Mouse (Mus musculus) heart, adult 2 months (tissue): ENCODE measurements around the gene Gpr171. TPM values are rescaled to one million over a fixed set of nuclear protein-coding genes. Genes with fewer than 3 reads are reported as not detected.
"Not testable (repeated sequence)": the region's sequence is repeated elsewhere in the genome, so short reads cannot be mapped to it uniquely, and the experiment has no call there.

Experiments used
- DNase-seq, 2 experiments: peaks; one replicate each; pipeline ENCODE4 v3.0.0; 2021
- H3K27ac ChIP-seq: fragments of 200-600 bp; 2 replicates; pipeline ENCODE4 v1.8.1; 2022
- H3K27me3 ChIP-seq: fragments of 200-500 bp; 2 replicates; pipeline ENCODE4 v1.6.1; 2012; ENCODE audit warnings: mild to moderate bottlenecking, low read length, inconsistent platforms, mixed read lengths; ENCODE audit not compliant: control insufficient read depth, insufficient read depth
- H3K36me3 ChIP-seq: fragments of 200-500 bp; 2 replicates; pipeline ENCODE4 v1.6.1; 2012; ENCODE audit warnings: low read length, inconsistent platforms; ENCODE audit not compliant: control insufficient read depth, insufficient read depth
- H3K4me1 ChIP-seq: fragments of 200-500 bp; 2 replicates; pipeline ENCODE4 v1.6.1; 2011; ENCODE audit warnings: low read length; ENCODE audit not compliant: control insufficient read depth, insufficient read depth
- H3K4me3 ChIP-seq: fragments of 200-600 bp; 2 replicates; pipeline ENCODE4 v1.8.1; 2022
- H3K79me2 ChIP-seq: fragments of 200-500 bp; replicated peaks from 2 replicates; pipeline ENCODE4 v1.6.1; 2012; ENCODE audit warnings: mild to moderate bottlenecking, inconsistent platforms, low read length, moderate library complexity, mixed read lengths; ENCODE audit not compliant: control insufficient read depth, insufficient read depth
- H3K9ac ChIP-seq: fragments of 200-500 bp; 2 replicates; pipeline ENCODE4 v1.6.1; 2012; ENCODE audit warnings: low read depth, mild to moderate bottlenecking, control low read depth, inconsistent platforms, low read length, mixed read lengths
- CTCF ChIP-seq: fragments of 200-600 bp; IDR thresholded peaks from 2 replicates; pipeline ENCODE4 v1.8.1; 2022; ENCODE audit warnings: antibody characterized with exemption, mild to moderate bottlenecking, moderate library complexity
- EP300 ChIP-seq: fragments of 200-500 bp; IDR thresholded peaks from 2 replicates; pipeline ENCODE4 v1.6.1; 2011; ENCODE audit warnings: low read depth, low read length, control low read depth; ENCODE audit not compliant: insufficient read depth
- POLR2A ChIP-seq: fragments of 200-500 bp; IDR thresholded peaks from 2 replicates; pipeline ENCODE4 v1.6.1; 2011; ENCODE audit warnings: mild to moderate bottlenecking, low read depth, low read length, control low read depth; ENCODE audit not compliant: insufficient read depth
- WGBS: fragments of 180-500 bp; shearing (Covaris S2); methylation state at CpG from one replicate; pipeline ENCODE4 v1.1.7; 2018; 5-methylcytosine and 5-hydroxymethylcytosine counted together
- intact Hi-C: fragments of 180-260 bp; cut with DNase I; formaldehyde crosslinking; loops from one replicate; pipeline ENCODE4 v1.15.1; 2025
- polyA plus RNA-seq: library from polyadenylated mRNA; depleted of rRNA; stranded (reverse); fragments of >200 nt; gene quantifications from 2 replicates; pipeline ENCODE4 v1.2.3, GENCODE M21; 2012
- total RNA-seq, 2 experiments: library from RNA; stranded (reverse); gene quantifications; 2 replicates each; pipeline ENCODE4 v1.2.3; 2021

Gpr171 gene
- total and polyA plus RNA-seq, 3 experiments: 0.23 to 0.31 (median 0.30) TPM

DNA sequence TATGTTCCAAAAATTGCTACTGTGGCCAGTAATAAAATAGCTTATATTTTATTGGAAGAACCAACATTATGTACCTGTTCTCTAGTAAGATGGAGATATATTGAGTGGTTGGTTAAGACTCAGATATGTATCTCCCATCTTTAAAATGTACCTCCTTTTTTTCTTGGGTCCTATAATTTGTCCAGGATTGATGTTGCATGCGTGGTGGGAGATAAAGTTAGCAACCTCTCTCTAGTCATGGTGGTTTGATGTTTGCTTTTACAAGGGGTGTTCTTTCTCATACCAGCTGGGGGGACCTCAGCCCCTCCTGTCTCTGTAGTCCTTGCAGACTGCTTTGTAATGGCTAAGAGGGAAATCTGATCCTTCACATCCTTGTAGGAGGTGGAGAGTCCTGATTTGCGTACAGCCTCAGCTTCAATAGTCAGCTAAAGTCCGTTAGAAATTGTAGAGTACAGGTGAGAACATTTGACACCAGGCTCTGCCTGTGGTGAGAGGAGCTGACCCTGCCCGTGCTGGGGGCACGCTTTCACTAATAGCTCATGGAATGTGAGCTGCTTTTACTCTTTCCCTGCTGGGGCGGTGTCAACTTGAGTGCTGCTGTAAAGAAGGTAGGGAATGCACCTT lies 21.2 kb downstream of the Gpr171 start:
- H3K36me3 ChIP-seq: no peaks in the 10 kb centered on the region
- WGBS: 55% methylated on average over 6 of the region's 6 CpGs
- no peaks in the 10 kb centered on the region for H3K4me1 ChIP-seq
- no peak for TF ChIP-seq EP300
- TF ChIP-seq CTCF: no peak
- no peak for TF ChIP-seq POLR2A
- H3K27ac ChIP-seq: no peak overlapping the region
- DNase-seq: no peak
- no peaks in the 10 kb centered on the region for H3K79me2 ChIP-seq
- H3K4me3 ChIP-seq: no peak overlapping the region
- no peaks in the 10 kb centered on the region for H3K27me3 ChIP-seq
- no peak overlapping the region for H3K9ac ChIP-seq
- intact Hi-C loops: no loop called here

DNA sequence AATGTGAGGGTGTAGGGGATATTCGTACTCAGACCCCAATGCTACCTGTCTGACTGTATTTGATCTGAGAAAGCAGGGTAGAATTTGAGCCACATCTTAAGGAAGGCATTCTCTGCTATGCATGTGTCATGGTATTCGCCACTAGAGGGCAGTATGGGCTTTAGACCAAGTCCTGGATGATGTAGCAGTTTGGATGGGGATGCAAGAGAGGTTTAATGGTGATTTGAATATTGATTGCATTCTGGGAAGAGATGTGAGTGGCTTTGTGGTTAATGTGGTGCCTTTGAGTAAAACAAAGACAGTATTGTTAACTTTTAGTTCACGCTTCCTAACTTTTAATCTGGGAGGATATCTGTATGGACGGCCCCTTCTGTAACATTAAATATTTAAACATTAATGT lies 22.3 kb downstream of the Gpr171 start:
- WGBS: 48% methylated on average over 4 of the region's 4 CpGs
- H3K27ac ChIP-seq: no peak overlapping the region
- peak in 1 of 2 experiments; percentile 17 for DNase-seq
- no peaks in the 10 kb centered on the region for H3K79me2 ChIP-seq
- no peak overlapping the region for H3K9ac ChIP-seq
- H3K27me3 ChIP-seq: no peaks in the 10 kb centered on the region
- no peaks in the 10 kb centered on the region for H3K4me1 ChIP-seq
- intact Hi-C loops: loop anchor here (2.0 kb wide), 1 partner anchor 129 kb away; no protein-coding TSS in a partner anchor
- TF ChIP-seq CTCF (peak; percentile 83), POLR2A (no peak)
- no peaks in the 10 kb centered on the region for H3K36me3 ChIP-seq
- H3K4me3 ChIP-seq: no peak overlapping the region

GRCm38 (mm10) chr3:59078585-59078984 lies 23.0 kb downstream of the Gpr171 start:
- Histone ChIP-seq H3K79me2 (no peaks in the 10 kb centered on the region), H3K36me3 (no peaks in the 10 kb centered on the region), H3K27ac (no peak overlapping the region), H3K27me3 (no peaks in the 10 kb centered on the region), H3K9ac (no peak overlapping the region), H3K4me1 (no peaks in the 10 kb centered on the region), H3K4me3 (no peak overlapping the region)
- TF ChIP-seq POLR2A (no peak), CTCF (no peak)
- WGBS: 59% methylated on average over 11 of the region's 11 CpGs
- no peak for DNase-seq
- intact Hi-C loops: loop anchor here (2.0 kb wide), 1 partner anchor 130 kb away; no protein-coding TSS in a partner anchor

DNA sequence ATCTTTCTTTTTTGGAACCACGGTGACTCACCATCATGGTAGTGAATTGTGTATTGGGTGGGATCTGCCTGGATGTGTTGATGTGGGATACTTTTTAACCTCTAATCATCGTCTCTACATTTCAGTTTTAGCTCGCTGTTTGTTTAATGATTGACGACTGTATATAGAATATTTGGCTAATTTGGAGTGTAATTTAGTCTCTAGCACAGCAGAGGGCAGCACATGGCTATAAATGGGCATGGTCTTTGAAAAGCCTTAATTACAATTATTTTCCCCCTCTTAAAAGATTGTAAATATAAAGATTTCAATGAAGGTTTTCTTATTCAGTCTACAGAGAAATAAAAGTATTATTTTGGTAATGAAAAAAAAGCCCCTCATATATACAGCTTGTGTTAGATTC lies 24.3 kb downstream of the Gpr171 start:
- TF ChIP-seq CTCF (peak; percentile 70), EP300 (no peak)
- Histone ChIP-seq H3K27ac (no peak overlapping the region), H3K4me3 (no peak overlapping the region), H3K4me1 (no peaks in the 10 kb centered on the region), H3K79me2 (no peaks in the 10 kb centered on the region), H3K27me3 (no peaks in the 10 kb centered on the region), H3K36me3 (no peaks in the 10 kb centered on the region), H3K9ac (no peak overlapping the region)
- DNase-seq: no peak
- intact Hi-C loops: no loop called here
- 32% methylated on average over 4 of the region's 4 CpGs for WGBS

DNA sequence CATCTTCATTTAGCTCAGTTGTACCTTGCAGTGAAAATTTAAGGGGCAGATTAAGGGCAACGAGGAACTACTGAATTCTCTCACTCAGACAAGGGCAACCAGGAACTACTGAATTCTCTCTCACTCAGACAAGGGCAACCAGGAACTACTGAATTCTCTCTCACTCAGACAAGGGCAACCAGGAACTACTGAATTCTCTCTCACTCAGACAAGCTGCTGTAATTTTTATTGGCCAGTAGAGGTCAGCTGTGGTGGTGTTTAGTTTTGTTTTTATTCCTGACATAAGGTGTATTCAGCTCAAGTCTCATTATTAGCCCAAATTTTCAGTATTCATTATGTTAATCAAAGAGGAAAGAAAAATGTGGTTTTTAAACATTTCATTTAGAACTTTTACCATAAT lies 32.5 kb downstream of the Gpr171 start:
- 73% methylated on average over 1 of the region's 1 CpGs for WGBS

DNA sequence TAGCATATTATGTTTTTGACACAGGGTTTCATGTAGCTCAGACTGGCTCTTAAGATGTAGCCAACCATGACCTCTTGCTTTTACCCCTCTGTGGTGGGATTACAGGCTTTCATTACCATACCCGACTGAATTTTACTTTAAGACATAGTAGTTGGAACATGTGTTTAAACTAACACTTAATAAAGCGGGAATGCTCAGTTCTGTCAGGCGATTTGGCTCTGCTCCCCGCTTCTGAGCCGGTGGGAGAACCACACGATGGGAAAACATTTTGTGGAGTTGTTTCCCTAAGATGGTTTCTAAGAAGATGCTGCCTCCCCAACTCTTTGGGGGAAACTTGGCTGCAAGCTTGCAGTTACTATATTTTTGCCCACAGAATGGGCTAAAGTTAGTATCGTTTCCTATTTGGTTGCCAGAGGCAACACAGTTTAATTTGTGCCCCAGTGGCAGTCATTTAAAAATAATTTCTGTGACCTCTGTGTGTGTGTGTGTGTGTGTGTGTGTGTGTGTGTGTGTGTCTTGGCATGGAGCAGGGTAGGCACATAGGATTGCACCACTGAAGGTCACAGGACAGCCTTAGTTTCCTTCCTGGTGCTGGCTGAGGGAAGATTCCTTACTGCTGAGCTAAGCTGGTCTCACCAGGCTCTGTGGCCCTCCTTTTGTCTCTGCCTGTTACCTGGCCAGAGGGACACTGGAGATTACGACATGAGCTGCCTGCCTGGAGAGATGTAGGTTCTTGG lies 34.9 kb downstream of the Gpr171 start:
- Histone ChIP-seq H3K27me3 (no peaks in the 10 kb centered on the region), H3K4me1 (peaks cover 1% of the 10 kb centered on the region; the same call in 1 of the 2 replicates), H3K4me3 (no peak overlapping the region), H3K36me3 (no peaks in the 10 kb centered on the region), H3K79me2 (no peaks in the 10 kb centered on the region), H3K27ac (no peak overlapping the region), H3K9ac (no peak overlapping the region)
- WGBS: 47% methylated on average over 8 of the region's 8 CpGs
- TF ChIP-seq CTCF (no peak), POLR2A (no peak), EP300 (no peak)
- DNase-seq: peak in 1 of 2 experiments; percentile 7
- intact Hi-C loops: no loop called here

More for the DNA sequence above, 32.5 kb downstream of the Gpr171 start:
- intact Hi-C loops, H3K79me2 ChIP-seq, H3K36me3 ChIP-seq, H3K27ac ChIP-seq, H3K4me1 ChIP-seq, H3K9ac ChIP-seq, H3K4me3 ChIP-seq, H3K27me3 ChIP-seq, DNase-seq: not testable (repeated sequence)
- peak; percentile 37 for TF ChIP-seq CTCF
